Mouse (Mus musculus): ENCODE data around the gene E130208F15Rik. TPM values are rescaled to one million over a fixed set of nuclear protein-coding genes. Genes with fewer than 3 reads are reported as not detected.
A peak's percentile ranks its signal among the peaks of the same experiment; 100 is the strongest.

Gene E130208F15Rik
- total RNA-seq (2014; rRNA removed) (0.18 and 0.34 TPM in 2 replicates), polyA plus RNA-seq (2012; rRNA removed) (0.06 and 0.39 TPM in 2 replicates)

DNA sequence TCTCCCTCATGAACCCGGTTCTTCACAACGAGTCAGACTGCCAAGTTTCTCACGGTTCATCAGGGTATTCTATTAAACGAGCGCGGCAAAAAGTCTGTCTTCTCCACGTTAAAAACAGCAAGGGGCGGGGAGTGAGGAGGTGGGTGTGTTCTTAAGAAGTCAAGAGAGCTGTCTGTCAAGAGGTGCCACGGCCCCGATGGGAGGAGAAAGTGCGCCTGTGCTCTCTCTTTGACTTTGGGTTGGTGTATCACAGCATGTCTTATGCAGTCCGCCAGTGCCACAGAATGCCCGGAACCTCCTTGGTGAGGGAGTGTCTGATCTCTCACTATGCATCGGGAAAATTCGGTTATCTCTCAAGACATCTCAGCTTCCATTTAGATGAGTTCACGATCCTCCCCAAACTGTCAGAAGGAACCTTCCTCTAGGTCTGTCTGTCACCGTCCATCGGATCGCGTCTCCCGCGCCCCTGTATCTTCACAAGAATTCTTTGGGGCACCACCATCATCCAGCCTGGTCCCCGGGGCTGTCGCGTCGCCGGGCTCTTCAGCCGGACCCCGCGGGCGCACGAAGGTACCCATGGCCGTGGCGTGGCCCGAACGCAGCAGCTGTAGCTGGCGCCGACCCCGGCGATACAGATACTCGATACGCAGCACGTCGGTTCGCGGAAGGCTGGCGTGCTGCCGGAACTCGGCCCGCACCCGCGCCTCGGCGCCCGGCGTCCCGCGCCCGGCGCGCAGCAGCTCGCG is at the start of gene E130208F15Rik:
Gene E130208F15Rik, plus strand, starts transcription at position 202 of the 746 bp plus-strand sequence.
- H3K27me3 ChIP-seq (ENCODE audit: control insufficient read depth, insufficient read depth, low read length) = no peaks in the 10 kb centered on the region
- WGBS = under 1% methylated on average over 63 of the region's 63 CpGs
- peaks cover 14% of the 10 kb centered on the region for H3K4me1 ChIP-seq (ENCODE audit: control insufficient read depth, insufficient read depth, low read length)
- peak within 1 kb of the TSS; percentile 92 for H3K9ac ChIP-seq (ENCODE audit: low read depth, low read length)
- DNase-seq (ENCODE audit: extremely low read depth, low read depth, low spot score) = peak; percentile 83
- H3K4me3 ChIP-seq (ENCODE audit: insufficient read depth, low read depth, low read length) = peak within 1 kb of the TSS; percentile 74
- H3K79me2 ChIP-seq (ENCODE audit: control insufficient read depth, insufficient read depth, low read length) = no peaks in the 10 kb centered on the region
- H3K36me3 ChIP-seq (ENCODE audit: control insufficient read depth, insufficient read depth, low read length) = no peaks in the 10 kb centered on the region
- TF ChIP-seq POLR2A (IDR thresholded peaks at IDR 0.05; ENCODE audit: extremely low read depth, insufficient read depth, low read length) (0 out of 2 replicates have a peak, but pooled peaks have one; percentile 19), CTCF (IDR thresholded peaks at IDR 0.05; ENCODE audit: low read depth, low read length) (no peak)
- peak within 1 kb of the TSS; percentile 75 for H3K27ac ChIP-seq (replicated peaks; ENCODE audit: insufficient read depth, low read depth, low read length)

DNA sequence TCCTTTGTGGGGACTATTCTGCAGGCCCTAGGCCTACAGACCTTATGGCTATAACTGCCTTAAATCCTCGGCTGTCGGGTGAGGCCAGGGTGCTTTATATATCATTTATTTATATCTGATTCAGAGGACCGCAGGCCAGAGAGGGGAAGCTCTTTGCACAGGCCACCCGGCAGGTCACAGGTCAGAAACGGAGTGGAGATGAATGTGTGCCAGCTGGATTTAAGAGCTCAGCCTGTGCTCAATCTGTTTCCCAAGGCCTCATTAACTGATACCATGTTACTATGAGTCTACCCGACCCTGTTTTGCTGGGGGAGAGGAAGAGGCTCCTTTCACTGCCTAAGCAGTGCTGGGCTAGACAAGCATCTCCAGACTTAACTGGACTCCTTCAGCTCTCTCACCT is 47.2 kb upstream of the E130208F15Rik start:
- WGBS = 80% methylated on average over 6 of the region's 6 CpGs
- Histone ChIP-seq H3K27ac (replicated peaks; ENCODE audit: insufficient read depth, low read depth, low read length) (no peak overlapping the region), H3K36me3 (ENCODE audit: control insufficient read depth, insufficient read depth, low read length) (peaks cover 2% of the 10 kb centered on the region; the same call in 1 of the 2 replicates), H3K9ac (ENCODE audit: low read depth, low read length) (no peak overlapping the region), H3K27me3 (ENCODE audit: control insufficient read depth, insufficient read depth, low read length) (no peaks in the 10 kb centered on the region), H3K79me2 (ENCODE audit: control insufficient read depth, insufficient read depth, low read length) (no peaks in the 10 kb centered on the region), H3K4me1 (ENCODE audit: control insufficient read depth, insufficient read depth, low read length) (no peaks in the 10 kb centered on the region), H3K4me3 (ENCODE audit: insufficient read depth, low read depth, low read length) (no peak overlapping the region)
- no peak for TF ChIP-seq CTCF (IDR thresholded peaks at IDR 0.05; ENCODE audit: low read depth, low read length)
- no peak for DNase-seq (ENCODE audit: extremely low read depth, low read depth, low spot score)

DNA sequence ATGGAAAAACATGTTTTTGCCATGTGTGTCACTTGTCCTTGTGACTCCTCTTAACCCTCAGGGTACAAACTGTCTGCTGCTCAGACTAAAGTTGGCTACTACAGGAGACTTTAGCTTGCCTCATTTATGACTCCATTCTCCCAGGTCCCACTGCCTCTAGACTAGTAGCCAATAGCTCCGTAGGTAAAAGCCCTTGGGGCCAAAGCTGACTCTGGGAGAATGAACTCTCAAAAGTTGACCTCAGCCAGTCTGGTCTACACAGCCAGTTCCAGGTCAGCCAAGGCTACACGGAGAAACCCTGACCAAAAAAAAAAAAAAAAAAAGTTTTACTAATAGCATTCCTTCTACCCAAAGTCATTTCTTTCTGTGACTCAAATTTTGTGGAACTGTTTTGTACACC is 42.6 kb upstream of the E130208F15Rik start:
- Histone ChIP-seq H3K79me2 (ENCODE audit: control insufficient read depth, insufficient read depth, low read length) (no peaks in the 10 kb centered on the region), H3K27ac (replicated peaks; ENCODE audit: insufficient read depth, low read depth, low read length) (no peak overlapping the region), H3K9ac (ENCODE audit: low read depth, low read length) (no peak overlapping the region), H3K4me3 (ENCODE audit: insufficient read depth, low read depth, low read length) (no peak overlapping the region), H3K36me3 (ENCODE audit: control insufficient read depth, insufficient read depth, low read length) (no peaks in the 10 kb centered on the region), H3K4me1 (ENCODE audit: control insufficient read depth, insufficient read depth, low read length) (no peaks in the 10 kb centered on the region), H3K27me3 (ENCODE audit: control insufficient read depth, insufficient read depth, low read length) (no peaks in the 10 kb centered on the region)
- WGBS = 6% methylated on average over 2 of the region's 2 CpGs
- peak; percentile 78 for DNase-seq (ENCODE audit: extremely low read depth, low read depth, low spot score)
- TF ChIP-seq CTCF (IDR thresholded peaks at IDR 0.05; ENCODE audit: low read depth, low read length) = no peak
- no peak for TF ChIP-seq POLR2A (IDR thresholded peaks at IDR 0.05; ENCODE audit: extremely low read depth, insufficient read depth, low read length)

DNA sequence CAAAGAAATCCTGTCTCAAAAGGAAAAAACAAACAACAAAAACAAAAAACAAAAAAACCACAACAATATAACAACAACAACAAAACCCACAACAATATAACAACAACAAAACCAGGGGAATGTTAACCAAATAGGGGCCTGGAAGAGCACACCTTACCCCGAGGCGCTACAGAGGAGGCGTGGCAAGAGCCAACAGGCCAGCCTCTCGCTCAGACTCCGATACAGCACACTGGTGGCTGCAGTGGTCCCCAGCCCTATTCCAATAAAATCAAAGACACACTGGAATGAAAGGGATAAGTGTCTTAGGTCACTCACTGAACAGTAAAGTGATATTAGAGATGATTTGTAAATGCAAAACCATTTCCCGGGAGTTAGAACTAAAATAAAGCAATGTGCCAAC is 42.0 kb upstream of the E130208F15Rik start:
- no peak overlapping the region for H3K9ac ChIP-seq (ENCODE audit: low read depth, low read length)
- under 1% methylated on average over 6 of the region's 6 CpGs for WGBS
- no peak for DNase-seq (ENCODE audit: extremely low read depth, low read depth, low spot score)
- H3K4me3 ChIP-seq (ENCODE audit: insufficient read depth, low read depth, low read length) = peak overlapping the region; percentile 63; the same call in 1 of the 2 replicates
- no peak for TF ChIP-seq POLR2A (IDR thresholded peaks at IDR 0.05; ENCODE audit: extremely low read depth, insufficient read depth, low read length)
- no peaks in the 10 kb centered on the region for H3K79me2 ChIP-seq (ENCODE audit: control insufficient read depth, insufficient read depth, low read length)
- H3K4me1 ChIP-seq (ENCODE audit: control insufficient read depth, insufficient read depth, low read length) = no peaks in the 10 kb centered on the region
- H3K27ac ChIP-seq (replicated peaks; ENCODE audit: insufficient read depth, low read depth, low read length) = no peak overlapping the region
- no peaks in the 10 kb centered on the region for H3K27me3 ChIP-seq (ENCODE audit: control insufficient read depth, insufficient read depth, low read length)
- H3K36me3 ChIP-seq (ENCODE audit: control insufficient read depth, insufficient read depth, low read length) = no peaks in the 10 kb centered on the region

DNA sequence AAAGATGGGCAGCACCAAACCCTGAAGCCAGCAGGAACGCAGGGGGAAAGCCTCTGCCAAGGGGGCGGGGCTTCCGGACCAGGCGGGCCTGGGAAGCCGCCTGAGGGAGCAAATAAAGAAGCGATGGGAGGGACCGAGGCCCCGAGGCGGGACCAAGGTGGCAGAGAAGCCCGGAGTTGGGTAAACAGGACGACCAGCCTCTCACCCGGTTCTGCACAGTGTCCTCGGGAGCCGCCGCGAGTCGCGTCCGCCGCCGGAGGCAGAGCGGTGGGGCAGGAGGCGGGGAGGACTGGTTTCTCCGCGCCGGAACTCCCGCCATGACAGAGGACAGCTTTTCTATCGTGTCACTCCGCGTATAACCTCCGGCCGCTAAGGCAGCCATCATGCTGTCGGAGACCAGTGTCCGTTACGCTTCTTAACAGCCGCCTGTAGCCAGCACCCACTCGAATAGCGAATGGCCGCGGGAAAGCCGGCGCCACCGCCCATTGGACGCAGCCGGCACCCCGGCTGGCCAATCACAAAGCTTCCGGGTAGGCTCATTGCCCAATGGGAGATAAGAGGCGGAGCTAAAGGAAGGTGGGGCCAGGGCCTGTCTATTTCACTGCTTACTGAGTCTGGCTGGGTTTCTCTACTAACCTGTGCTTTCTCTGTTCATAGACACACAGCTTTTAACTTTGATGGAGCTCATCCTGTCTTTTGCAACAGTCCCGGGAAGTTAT is 41.4 kb upstream of the E130208F15Rik start, which contains the start of the genes Thap8 and Wdr62:
Gene Thap8, plus strand, starts transcription at position 144 of the 719 bp plus-strand sequence.
Gene Wdr62, minus strand, starts transcription at position 469 of the 719 bp plus-strand sequence.
- DNase-seq (ENCODE audit: extremely low read depth, low read depth, low spot score) = peak; percentile 83
- Histone ChIP-seq H3K36me3 (ENCODE audit: control insufficient read depth, insufficient read depth, low read length) (no peaks in the 10 kb centered on the region), H3K4me3 (ENCODE audit: insufficient read depth, low read depth, low read length) (peak within 1 kb of the TSS; percentile 63), H3K9ac (ENCODE audit: low read depth, low read length) (peak within 1 kb of the TSS; percentile 41), H3K27ac (replicated peaks; ENCODE audit: insufficient read depth, low read depth, low read length) (peak within 1 kb of the TSS; percentile 89), H3K4me1 (ENCODE audit: control insufficient read depth, insufficient read depth, low read length) (no peaks in the 10 kb centered on the region), H3K79me2 (ENCODE audit: control insufficient read depth, insufficient read depth, low read length) (no peaks in the 10 kb centered on the region), H3K27me3 (ENCODE audit: control insufficient read depth, insufficient read depth, low read length) (no peaks in the 10 kb centered on the region)
- TF ChIP-seq POLR2A (IDR thresholded peaks at IDR 0.05; ENCODE audit: extremely low read depth, insufficient read depth, low read length) = no peak
- TF ChIP-seq CTCF (IDR thresholded peaks at IDR 0.05; ENCODE audit: low read depth, low read length) = no peak
- under 1% methylated on average over 49 of the region's 49 CpGs for WGBS

Data from liver, adult 2 months (tissue).